Mouse (Mus musculus): ENCODE results near the gene Txnrd3. TPM values are rescaled to one million over a fixed set of nuclear protein-coding genes. Genes with fewer than 3 reads are reported as not detected.

Gene Txnrd3
- polyA plus RNA-seq (2017; shearing (Covaris generic)), result 1.3 TPM

GRCm38 (mm10) chr6:89643798-89644270, at the start of gene Txnrd3:
Gene Txnrd3 (plus strand): TSS chr6:89643988.

GRCm38 (mm10) chr6:89595018-89595776, 48.6 kb upstream of the Txnrd3 start, which contains the start of gene Chchd6:
Gene Chchd6 (minus strand): TSS chr6:89595652.

GRCm38 (mm10) chr6:89707240-89707639, 63.5 kb downstream of the Txnrd3 start, which contains the start of gene Vmn1r40:
Gene Vmn1r40 (plus strand): TSS chr6:89707540.

Other genes starting within 250 kb of the Txnrd3 start
- gene Chchd6, start 48.3 kb upstream of the Txnrd3 start, polyA plus RNA-seq (2017; shearing (Covaris generic)), result 6.3 TPM
- not detected for gene Vmn1r40, start 63.6 kb downstream of the Txnrd3 start, polyA plus RNA-seq (2017; shearing (Covaris generic))
- gene Vmn1r41, start 96.8 kb downstream of the Txnrd3 start, polyA plus RNA-seq (2017; shearing (Covaris generic)), result not detected
- gene Vmn1r42, start 232.4 kb downstream of the Txnrd3 start, polyA plus RNA-seq (2017; shearing (Covaris generic)), result not detected
- not detected for gene Vmn1r43, start 232.4 kb downstream of the Txnrd3 start, polyA plus RNA-seq (2017; shearing (Covaris generic))
- gene Vmn1r44, start 239.7 kb downstream of the Txnrd3 start, polyA plus RNA-seq (2017; shearing (Covaris generic)), result not detected

All from activated CD4-positive, CD25-positive, alpha-beta regulatory T cell, adult 9 weeks (primary cell).